Mouse (Mus musculus) hindbrain, embryonic 11.5 days (tissue): ENCODE data around the gene Skp2. TPM values are rescaled to one million over a fixed set of nuclear protein-coding genes. Genes with fewer than 3 reads are reported as not detected.

Source experiments
- ATAC-seq: fragments of 200-750 bp; cut with Nextera tagmentation; 2 replicates; pipeline ENCODE4 v1.8.0; 2017; ENCODE audit warnings: mild to moderate bottlenecking, moderate TSS enrichment, moderate library complexity; ENCODE audit not compliant: low FRiP score
- DNase-seq: peaks from one replicate; pipeline ENCODE4 v3.0.0-alpha.2; 2015; ENCODE audit warnings: low spot score
- H3K27ac ChIP-seq: fragments of 300-500 bp; sonication (generic); 2 replicates; pipeline ENCODE4 v1.5.1; 2014; ENCODE audit warnings: mild to moderate bottlenecking, low read depth, low read length
- H3K27me3 ChIP-seq: fragments of 300-500 bp; sonication (generic); 2 replicates; pipeline ENCODE4 v1.6.1; 2014; ENCODE audit warnings: mild to moderate bottlenecking, low read length, moderate library complexity, mixed read lengths; ENCODE audit not compliant: control insufficient read depth, insufficient read depth
- H3K36me3 ChIP-seq: fragments of 300-500 bp; sonication (generic); 2 replicates; pipeline ENCODE4 v1.6.1; 2014; ENCODE audit warnings: mild to moderate bottlenecking, low read length, moderate library complexity, mixed read lengths; ENCODE audit not compliant: control insufficient read depth, insufficient read depth
- H3K4me1 ChIP-seq: fragments of 300-500 bp; sonication (generic); replicated peaks from 2 replicates; pipeline ENCODE4 v1.6.1; 2014; ENCODE audit warnings: low read length, mixed read lengths; ENCODE audit not compliant: control insufficient read depth, insufficient read depth
- H3K4me2 ChIP-seq: fragments of 300-500 bp; sonication (generic); replicated peaks from 2 replicates; pipeline ENCODE4 v1.6.1; 2014; ENCODE audit warnings: mild to moderate bottlenecking, low read depth, low read length
- H3K4me3 ChIP-seq: fragments of 300-500 bp; sonication (generic); 2 replicates; pipeline ENCODE4 v1.5.1; 2014; ENCODE audit warnings: low read depth, low read length
- H3K9ac ChIP-seq: fragments of 300-500 bp; sonication (generic); 2 replicates; pipeline ENCODE4 v1.6.1; 2014; ENCODE audit warnings: low read depth, low read length
- H3K9me3 ChIP-seq: fragments of 300-500 bp; sonication (generic); 2 replicates; pipeline ENCODE4 v1.6.1; 2016; ENCODE audit warnings: low read length; ENCODE audit not compliant: control insufficient read depth
- WGBS: fragments of 180-500 bp; shearing (Covaris S2); extraction: QIAGEN DNeasy Blood & Tissue Kit; methylation state at CpG from one replicate; pipeline ENCODE4 v1.1.7; 2014; 5-methylcytosine and 5-hydroxymethylcytosine counted together
- polyA plus RNA-seq: library from polyadenylated mRNA; unstranded; fragments of >200 nt; fragmentation: Nextera tagmentation; extraction: Ambion mirVana; gene quantifications from 2 replicates; pipeline ENCODE4 v1.2.1, GENCODE M21; 2014

The Skp2 gene
- polyA plus RNA-seq, 1 experiment from 2014 or later, result 95.9 TPM

GRCm38 (mm10) chr15:9070353-9070752 lies 84.9 kb downstream of the Skp2 start:
- peak overlapping the region; percentile 65 for H3K4me2 ChIP-seq
- 0% methylated on average over 3 of the region's 3 CpGs for WGBS
- no peaks in the 10 kb centered on the region for H3K9me3 ChIP-seq
- no peak for DNase-seq
- ATAC-seq, result peak; percentile 29
- peak overlapping the region; percentile 89 for H3K4me3 ChIP-seq
- H3K9ac ChIP-seq, result peak overlapping the region; percentile 53
- H3K36me3 ChIP-seq, result no peaks in the 10 kb centered on the region
- H3K27me3 ChIP-seq, result no peaks in the 10 kb centered on the region
- peaks cover 2% of the 10 kb centered on the region; the same call in 1 of the 2 replicates for H3K4me1 ChIP-seq
- peak overlapping the region; percentile 12; the same call in 1 of the 2 replicates for H3K27ac ChIP-seq

- Histone ChIP-seq H3K4me3 (no peak overlapping the region), H3K9me3 (no peaks in the 10 kb centered on the region), H3K4me1 (no peaks in the 10 kb centered on the region), H3K9ac (no peak overlapping the region), H3K36me3 (no peaks in the 10 kb centered on the region), H3K27me3 (no peaks in the 10 kb centered on the region), H3K4me2 (no peak overlapping the region), H3K27ac (no peak overlapping the region)
- 89% methylated on average over 4 of the region's 4 CpGs for WGBS
- ATAC-seq, result no peak
- no peak for DNase-seq
Measured at GRCm38 (mm10) chr15:9068881-9069280, 86.3 kb downstream of the Skp2 start.

Other genes with a start within 250 kb of the Skp2 start
- gene Ranbp3l, start 187.5 kb downstream of the Skp2 start, polyA plus RNA-seq, result 0.45 and 0.64 TPM in 2 replicates
- gene Nadk2, start 84.2 kb downstream of the Skp2 start, polyA plus RNA-seq, result 32.9 and 38.0 TPM in 2 replicates
- 4.6 and 8.7 TPM in 2 replicates for gene Lmbrd2, start 14.9 kb downstream of the Skp2 start, polyA plus RNA-seq
- gene Ugt3a1, start 121.5 kb upstream of the Skp2 start, polyA plus RNA-seq, result not detected in 2 replicates
- not detected in 2 replicates for gene Ugt3a2, start 180.1 kb upstream of the Skp2 start, polyA plus RNA-seq